Mouse (Mus musculus) midbrain, embryonic 10.5 days (tissue): ENCODE data around the gene Megf11. TPM values are rescaled to one million over a fixed set of nuclear protein-coding genes. Genes with fewer than 3 reads are reported as not detected.

Experiments used
- DNase-seq: peaks from one replicate; pipeline ENCODE4 v3.0.0-alpha.2; 2017; ENCODE audit warnings: low spot score
- H3K27ac ChIP-seq: fragments of 300-500 bp; sonication (generic); replicated peaks from 2 replicates; pipeline ENCODE4 v1.5.1; 2016; ENCODE audit warnings: mild to moderate bottlenecking
- H3K27me3 ChIP-seq: fragments of 300-500 bp; sonication (generic); 2 replicates; pipeline ENCODE4 v1.6.1; 2016; ENCODE audit warnings: low read depth, mild to moderate bottlenecking; ENCODE audit not compliant: poor library complexity, severe bottlenecking
- H3K36me3 ChIP-seq: fragments of 300-500 bp; sonication (generic); 2 replicates; pipeline ENCODE4 v1.6.1; 2016; ENCODE audit warnings: mild to moderate bottlenecking, moderate library complexity
- H3K4me1 ChIP-seq: fragments of 300-500 bp; sonication (generic); 2 replicates; pipeline ENCODE4 v1.6.1; 2016
- H3K4me3 ChIP-seq: fragments of 300-500 bp; sonication (generic); 2 replicates; pipeline ENCODE4 v1.5.1; 2016; ENCODE audit warnings: mild to moderate bottlenecking, moderate library complexity
- H3K9me3 ChIP-seq: fragments of 300-500 bp; sonication (generic); replicated peaks from 2 replicates; pipeline ENCODE4 v1.6.1; 2016; ENCODE audit warnings: mild to moderate bottlenecking
- WGBS: fragments of 180-500 bp; shearing (Covaris S2); methylation state at CpG from one replicate; pipeline ENCODE4 v1.1.7; 2016; 5-methylcytosine and 5-hydroxymethylcytosine counted together
- polyA plus RNA-seq: library from polyadenylated mRNA; unstranded; fragments of >200 nt; fragmentation: Nextera tagmentation; extraction: Ambion mirVana; gene quantifications from 2 replicates; pipeline ENCODE4 v1.2.1, GENCODE M21; 2016

Gene Megf11
- polyA plus RNA-seq, 1 experiment from 2014 or later: 1.3 TPM

GRCm38 (mm10) chr9:64361231-64361950, 24.0 kb upstream of the Megf11 start:
- no peaks in the 10 kb centered on the region for H3K9me3 ChIP-seq

GRCm38 (mm10) chr9:64369871-64370270, 15.6 kb upstream of the Megf11 start:
- Histone ChIP-seq H3K36me3 (no peaks in the 10 kb centered on the region), H3K27me3 (no peaks in the 10 kb centered on the region), H3K27ac (no peak overlapping the region), H3K4me3 (no peak overlapping the region), H3K4me1 (peaks cover 10% of the 10 kb centered on the region), H3K9me3 (no peaks in the 10 kb centered on the region)
- WGBS: 81% methylated on average over 7 of the region's 7 CpGs
- DNase-seq: no peak

More at GRCm38 (mm10) chr9:64361231-64361950, 24.0 kb upstream of the Megf11 start:
- 89% methylated on average over 9 of the region's 9 CpGs for WGBS
- H3K4me1 ChIP-seq: peaks cover 7% of the 10 kb centered on the region; the same call in 1 of the 2 replicates
- H3K27ac ChIP-seq: no peak overlapping the region
- H3K36me3 ChIP-seq: no peaks in the 10 kb centered on the region
- no peaks in the 10 kb centered on the region for H3K27me3 ChIP-seq
- no peak overlapping the region for H3K4me3 ChIP-seq
- no peak for DNase-seq

GRCm38 (mm10) chr9:64371305-64371819, 14.1 kb upstream of the Megf11 start:
- Histone ChIP-seq H3K4me1 (peaks cover 7% of the 10 kb centered on the region), H3K27ac (peak overlapping the region; percentile 46), H3K9me3 (no peaks in the 10 kb centered on the region), H3K36me3 (no peaks in the 10 kb centered on the region), H3K4me3 (no peak overlapping the region), H3K27me3 (no peaks in the 10 kb centered on the region)
- WGBS: 67% methylated on average over 11 of the region's 11 CpGs
- DNase-seq: no peak

GRCm38 (mm10) chr9:64376380-64376779, 9.0 kb upstream of the Megf11 start:
- H3K4me1 ChIP-seq: peaks cover 3% of the 10 kb centered on the region

GRCm38 (mm10) chr9:64383021-64383788, 2.2 kb upstream of the Megf11 start:
- H3K4me3 ChIP-seq: no peak overlapping the region
- WGBS: 69% methylated on average over 10 of the region's 10 CpGs
- H3K4me1 ChIP-seq: peaks cover 28% of the 10 kb centered on the region
- DNase-seq: no peak
- no peaks in the 10 kb centered on the region for H3K36me3 ChIP-seq
- no peaks in the 10 kb centered on the region for H3K9me3 ChIP-seq
- peaks cover 61% of the 10 kb centered on the region for H3K27me3 ChIP-seq
- H3K27ac ChIP-seq: no peak overlapping the region

More at GRCm38 (mm10) chr9:64376380-64376779, 9.0 kb upstream of the Megf11 start:
- 89% methylated on average over 2 of the region's 2 CpGs for WGBS
- no peak for DNase-seq
- Histone ChIP-seq H3K9me3 (no peaks in the 10 kb centered on the region), H3K36me3 (no peaks in the 10 kb centered on the region), H3K4me3 (no peak overlapping the region), H3K27me3 (no peaks in the 10 kb centered on the region), H3K27ac (no peak overlapping the region)

GRCm38 (mm10) chr9:64386466-64387211, 1.2 kb downstream of the Megf11 start:
- WGBS: 1% methylated on average over 45 of the region's 45 CpGs
- Histone ChIP-seq H3K4me3 (peak overlapping the region; percentile 76), H3K9me3 (no peaks in the 10 kb centered on the region), H3K36me3 (no peaks in the 10 kb centered on the region), H3K4me1 (peaks cover 28% of the 10 kb centered on the region), H3K27ac (no peak overlapping the region), H3K27me3 (peaks cover 79% of the 10 kb centered on the region)
- DNase-seq: peak; percentile 47

- H3K27me3 ChIP-seq: peaks cover 52% of the 10 kb centered on the region
- H3K4me1 ChIP-seq: peaks cover 27% of the 10 kb centered on the region
- no peaks in the 10 kb centered on the region for H3K9me3 ChIP-seq
- DNase-seq: no peak
- no peak overlapping the region for H3K27ac ChIP-seq
- H3K4me3 ChIP-seq: no peak overlapping the region
- 79% methylated on average over 7 of the region's 7 CpGs for WGBS
- no peaks in the 10 kb centered on the region for H3K36me3 ChIP-seq
These were observed 4.3 kb downstream of the Megf11 start for GRCm38 (mm10) chr9:64389576-64390292.

GRCm38 (mm10) chr9:64393914-64394596, 8.6 kb downstream of the Megf11 start:
- no peak overlapping the region for H3K27ac ChIP-seq
- peak; percentile 77 for DNase-seq
- H3K4me1 ChIP-seq: peaks cover 7% of the 10 kb centered on the region; the same call in 1 of the 2 replicates
- H3K9me3 ChIP-seq: no peaks in the 10 kb centered on the region
- no peak overlapping the region for H3K4me3 ChIP-seq
- WGBS: 45% methylated on average over 5 of the region's 5 CpGs
- no peaks in the 10 kb centered on the region for H3K36me3 ChIP-seq
- H3K27me3 ChIP-seq: peaks cover 9% of the 10 kb centered on the region

GRCm38 (mm10) chr9:64395238-64395920, 10.0 kb downstream of the Megf11 start:
- Histone ChIP-seq H3K27ac (no peak overlapping the region), H3K4me3 (no peak overlapping the region), H3K9me3 (no peaks in the 10 kb centered on the region), H3K4me1 (peaks cover 9% of the 10 kb centered on the region; the same call in 1 of the 2 replicates), H3K27me3 (no peaks in the 10 kb centered on the region), H3K36me3 (no peaks in the 10 kb centered on the region)
- WGBS: 75% methylated on average over 7 of the region's 7 CpGs
- no peak for DNase-seq

- no peaks in the 10 kb centered on the region for H3K27me3 ChIP-seq
- H3K9me3 ChIP-seq: no peaks in the 10 kb centered on the region
- H3K36me3 ChIP-seq: no peaks in the 10 kb centered on the region
- H3K4me1 ChIP-seq: peaks cover 9% of the 10 kb centered on the region; the same call in 1 of the 2 replicates
- DNase-seq: no peak
- H3K27ac ChIP-seq: no peak overlapping the region
- no peak overlapping the region for H3K4me3 ChIP-seq
- WGBS: 4% methylated on average over 1 of the region's 1 CpGs
These were observed 11.7 kb downstream of the Megf11 start for GRCm38 (mm10) chr9:64397108-64397507.

GRCm38 (mm10) chr9:64399121-64399520, 13.7 kb downstream of the Megf11 start:
- DNase-seq: no peak
- 75% methylated on average over 8 of the region's 8 CpGs for WGBS
- H3K4me1 ChIP-seq: peaks cover 12% of the 10 kb centered on the region; the same call in 1 of the 2 replicates
- no peaks in the 10 kb centered on the region for H3K27me3 ChIP-seq
- H3K9me3 ChIP-seq: no peaks in the 10 kb centered on the region
- H3K4me3 ChIP-seq: no peak overlapping the region
- no peak overlapping the region for H3K27ac ChIP-seq
- no peaks in the 10 kb centered on the region for H3K36me3 ChIP-seq
